Mouse (Mus musculus): ENCODE measurements around the gene Osbpl7. TPM values are rescaled to one million over a fixed set of nuclear protein-coding genes. Genes with fewer than 3 reads are reported as not detected.

Gene Osbpl7
- total and polyA plus RNA-seq, 2 experiments from 2014 or later = 12.5 to 14.6 TPM

DNA sequence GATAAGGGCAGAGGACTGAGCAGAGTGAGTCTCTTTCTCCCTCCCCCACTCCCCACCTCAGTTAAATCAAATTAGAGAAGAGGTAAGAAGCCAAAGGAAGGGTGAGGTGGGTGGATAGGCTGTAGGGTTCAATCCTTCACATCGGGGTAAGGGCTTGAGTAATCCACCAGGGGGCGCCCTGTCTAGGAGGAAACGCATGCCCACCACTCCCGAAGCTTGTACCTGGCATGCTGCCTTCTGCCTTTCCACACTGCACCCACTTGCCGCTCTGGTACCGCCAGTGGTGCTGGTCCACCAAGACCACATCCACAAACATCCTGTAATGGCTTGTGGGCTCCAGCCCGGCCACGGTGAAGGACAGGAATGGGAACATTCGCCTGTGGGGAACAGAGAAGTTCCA, 51.3 kb downstream of the Osbpl7 start:
- Histone ChIP-seq H3K4me2 (ENCODE audit: low read depth, low read length) (no peak overlapping the region), H3K27me3 (ENCODE audit: insufficient read depth, low read length) (peaks cover 5% of the 10 kb centered on the region; the same call in 1 of the 2 replicates), H3K27ac (no peak overlapping the region), H3K36me3 (ENCODE audit: insufficient read depth, low read length) (no peaks in the 10 kb centered on the region), H3K9ac (replicated peaks; ENCODE audit: low read length) (no peak overlapping the region), H3K9me3 (ENCODE audit: low read length) (no peaks in the 10 kb centered on the region), H3K4me3 (ENCODE audit: low read length) (no peak overlapping the region), H3K4me1 (ENCODE audit: insufficient read depth, low read length) (no peaks in the 10 kb centered on the region)
- peak; percentile 76 for TF ChIP-seq CTCF (IDR thresholded peaks at IDR 0.05; ENCODE audit: low read depth)
- DNase-seq (ENCODE audit: low spot score) (peak; percentile 75), ATAC-seq (no peak)
- 15% methylated on average over 9 of the region's 9 CpGs for WGBS

DNA sequence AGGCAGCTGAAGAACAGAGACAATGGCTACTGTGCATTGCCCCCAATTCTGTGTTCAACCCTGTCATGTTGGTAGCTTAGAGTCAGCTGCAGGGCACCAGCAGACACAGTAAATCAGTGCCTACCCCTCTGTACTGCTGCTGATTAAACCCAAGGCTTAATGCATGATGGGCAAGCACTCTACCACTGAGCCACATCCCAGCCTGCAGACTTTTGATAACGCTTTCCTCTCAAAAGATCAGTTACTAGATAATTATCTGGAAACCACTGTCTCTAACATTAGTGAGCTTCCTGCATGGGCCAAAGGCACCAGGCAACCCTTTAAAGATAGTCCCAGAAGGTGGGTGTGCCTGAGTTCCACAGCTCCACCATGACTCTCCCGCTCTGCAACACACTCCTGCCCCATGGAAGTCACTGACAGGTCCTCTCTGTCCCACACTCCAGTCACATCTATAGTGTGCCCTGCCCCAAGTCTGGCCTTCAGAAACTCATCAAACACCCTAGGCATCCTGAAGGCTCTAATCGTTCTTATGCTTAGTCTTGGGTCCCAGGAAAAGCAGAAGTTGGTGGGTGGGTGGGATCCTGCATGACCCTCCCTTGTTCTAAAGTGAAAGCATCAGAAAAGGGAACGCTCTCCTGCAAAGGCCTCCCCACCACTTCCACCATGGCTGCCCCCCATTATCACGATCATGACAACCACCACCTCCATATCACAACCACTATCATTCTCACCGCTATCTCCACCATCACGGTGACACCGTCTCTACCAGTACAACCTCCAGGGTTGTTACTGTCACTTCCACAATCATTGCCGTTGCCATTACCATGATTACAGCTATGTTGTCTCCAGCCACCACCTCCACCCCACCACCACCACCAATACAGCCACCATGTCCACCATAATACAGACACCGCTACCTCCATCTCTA, 53.0 kb downstream of the Osbpl7 start:
- Histone ChIP-seq H3K9ac (replicated peaks; ENCODE audit: low read length) (no peak overlapping the region), H3K27me3 (ENCODE audit: insufficient read depth, low read length) (peaks cover 5% of the 10 kb centered on the region; the same call in 1 of the 2 replicates), H3K4me1 (ENCODE audit: insufficient read depth, low read length) (no peaks in the 10 kb centered on the region), H3K36me3 (ENCODE audit: insufficient read depth, low read length) (no peaks in the 10 kb centered on the region), H3K27ac (no peak overlapping the region), H3K9me3 (ENCODE audit: low read length) (no peaks in the 10 kb centered on the region), H3K4me3 (ENCODE audit: low read length) (no peak overlapping the region), H3K4me2 (ENCODE audit: low read depth, low read length) (no peak overlapping the region)
- no peak for TF ChIP-seq CTCF (IDR thresholded peaks at IDR 0.05; ENCODE audit: low read depth)
- DNase-seq (ENCODE audit: low spot score) (no peak), ATAC-seq (no peak)
- WGBS = 93% methylated on average over 10 of the region's 10 CpGs

DNA sequence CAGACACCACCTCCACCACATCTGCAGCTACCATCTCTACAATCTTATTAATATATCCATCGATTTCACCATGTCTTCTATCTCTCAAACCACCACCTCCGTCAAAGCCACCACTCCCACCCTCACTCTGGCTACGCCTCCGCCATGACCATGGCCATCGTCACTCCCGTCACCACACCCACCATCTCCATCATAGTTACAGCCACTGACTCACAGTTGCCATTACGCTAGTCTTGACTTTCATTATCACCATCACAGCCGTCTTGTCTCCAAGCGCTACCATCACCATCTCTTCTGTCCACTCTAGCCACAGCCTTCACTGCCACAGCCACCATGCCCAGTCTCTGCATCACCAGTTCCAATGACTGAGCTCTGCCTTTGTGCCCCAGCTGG, 53.7 kb downstream of the Osbpl7 start:
- Histone ChIP-seq H3K4me1 (ENCODE audit: insufficient read depth, low read length) (no peaks in the 10 kb centered on the region), H3K4me3 (ENCODE audit: low read length) (no peak overlapping the region), H3K27ac (no peak overlapping the region), H3K9me3 (ENCODE audit: low read length) (no peaks in the 10 kb centered on the region), H3K4me2 (ENCODE audit: low read depth, low read length) (no peak overlapping the region), H3K27me3 (ENCODE audit: insufficient read depth, low read length) (peaks cover under 1% of the 10 kb centered on the region; the same call in 1 of the 2 replicates), H3K9ac (replicated peaks; ENCODE audit: low read length) (no peak overlapping the region), H3K36me3 (ENCODE audit: insufficient read depth, low read length) (no peaks in the 10 kb centered on the region)
- DNase-seq (ENCODE audit: low spot score) (no peak), ATAC-seq (no peak)
- 94% methylated on average over 9 of the region's 9 CpGs for WGBS
- TF ChIP-seq CTCF (IDR thresholded peaks at IDR 0.05; ENCODE audit: low read depth) = no peak

DNA sequence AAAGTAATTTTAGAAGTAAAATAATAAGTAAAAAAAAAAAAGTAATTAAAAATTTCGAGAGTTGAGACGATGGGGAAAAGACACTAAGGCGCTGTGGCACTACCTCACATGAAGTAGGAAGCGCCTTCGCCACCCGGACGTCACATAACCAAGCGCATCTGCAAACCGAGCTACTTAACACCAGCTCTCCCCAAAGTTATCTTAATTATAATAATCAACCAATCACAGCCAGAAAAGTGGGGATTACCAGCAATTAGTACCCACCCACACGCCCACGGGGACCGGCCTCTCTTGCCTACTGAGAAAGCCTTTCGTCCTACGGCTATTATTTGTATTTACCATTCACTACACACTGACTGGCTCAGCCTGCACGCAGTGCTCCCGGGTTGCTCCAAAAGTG, 58.5 kb downstream of the Osbpl7 start:
- Histone ChIP-seq H3K27ac (no peak overlapping the region), H3K9ac (replicated peaks; ENCODE audit: low read length) (no peak overlapping the region), H3K4me2 (ENCODE audit: low read depth, low read length) (no peak overlapping the region), H3K4me1 (ENCODE audit: insufficient read depth, low read length) (no peaks in the 10 kb centered on the region), H3K27me3 (ENCODE audit: insufficient read depth, low read length) (peaks cover 15% of the 10 kb centered on the region; the same call in 1 of the 2 replicates), H3K36me3 (ENCODE audit: insufficient read depth, low read length) (no peaks in the 10 kb centered on the region), H3K4me3 (ENCODE audit: low read length) (no peak overlapping the region), H3K9me3 (ENCODE audit: low read length) (no peaks in the 10 kb centered on the region)
- no peak for ATAC-seq
- WGBS = 80% methylated on average over 16 of the region's 16 CpGs
- DNase-seq (ENCODE audit: low spot score) = no peak
- no peak for TF ChIP-seq CTCF (IDR thresholded peaks at IDR 0.05; ENCODE audit: low read depth)

DNA sequence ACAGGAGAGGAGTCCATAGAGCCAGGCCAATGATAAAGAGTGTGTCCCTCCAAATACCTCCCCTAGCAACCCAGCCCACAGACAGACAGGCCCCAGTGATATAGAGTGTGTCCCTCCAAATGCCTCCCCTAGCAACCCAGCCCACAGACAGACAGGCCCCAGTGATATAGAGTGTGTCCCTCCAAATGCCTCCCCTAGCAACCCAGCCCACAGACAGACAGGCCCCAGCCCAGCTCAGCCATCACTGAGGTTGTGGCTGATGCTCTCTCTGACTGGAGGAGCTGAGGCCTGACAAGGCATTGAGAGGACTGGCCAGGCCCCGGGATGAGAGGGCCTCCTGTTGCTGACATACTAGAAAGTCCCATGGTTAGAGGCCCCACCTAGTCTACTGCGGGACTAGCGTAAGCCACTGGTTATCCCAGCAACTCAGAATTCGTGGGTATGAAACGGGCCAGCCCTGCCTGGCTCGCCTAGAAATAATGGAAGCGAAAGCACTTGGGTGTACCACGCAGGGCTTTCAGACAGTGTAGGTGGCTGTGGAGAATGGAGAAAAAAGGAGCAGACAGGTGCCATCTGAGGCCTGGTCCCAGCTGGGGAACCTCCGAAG, 62.2 kb downstream of the Osbpl7 start:
- no peaks in the 10 kb centered on the region for H3K9me3 ChIP-seq (ENCODE audit: low read length)
- DNase-seq (ENCODE audit: low spot score) = no peak
- peaks cover 39% of the 10 kb centered on the region for H3K27me3 ChIP-seq (ENCODE audit: insufficient read depth, low read length)
- H3K4me1 ChIP-seq (ENCODE audit: insufficient read depth, low read length) = peaks cover 5% of the 10 kb centered on the region; the same call in 1 of the 2 replicates
- H3K36me3 ChIP-seq (ENCODE audit: insufficient read depth, low read length) = no peaks in the 10 kb centered on the region
- ATAC-seq = no peak
- H3K9ac ChIP-seq (replicated peaks; ENCODE audit: low read length) = no peak overlapping the region
- H3K4me2 ChIP-seq (ENCODE audit: low read depth, low read length) = no peak overlapping the region
- no peak overlapping the region for H3K4me3 ChIP-seq (ENCODE audit: low read length)
- WGBS = 82% methylated on average over 9 of the region's 9 CpGs
- no peak overlapping the region for H3K27ac ChIP-seq
- TF ChIP-seq CTCF (IDR thresholded peaks at IDR 0.05; ENCODE audit: low read depth) = no peak

DNA sequence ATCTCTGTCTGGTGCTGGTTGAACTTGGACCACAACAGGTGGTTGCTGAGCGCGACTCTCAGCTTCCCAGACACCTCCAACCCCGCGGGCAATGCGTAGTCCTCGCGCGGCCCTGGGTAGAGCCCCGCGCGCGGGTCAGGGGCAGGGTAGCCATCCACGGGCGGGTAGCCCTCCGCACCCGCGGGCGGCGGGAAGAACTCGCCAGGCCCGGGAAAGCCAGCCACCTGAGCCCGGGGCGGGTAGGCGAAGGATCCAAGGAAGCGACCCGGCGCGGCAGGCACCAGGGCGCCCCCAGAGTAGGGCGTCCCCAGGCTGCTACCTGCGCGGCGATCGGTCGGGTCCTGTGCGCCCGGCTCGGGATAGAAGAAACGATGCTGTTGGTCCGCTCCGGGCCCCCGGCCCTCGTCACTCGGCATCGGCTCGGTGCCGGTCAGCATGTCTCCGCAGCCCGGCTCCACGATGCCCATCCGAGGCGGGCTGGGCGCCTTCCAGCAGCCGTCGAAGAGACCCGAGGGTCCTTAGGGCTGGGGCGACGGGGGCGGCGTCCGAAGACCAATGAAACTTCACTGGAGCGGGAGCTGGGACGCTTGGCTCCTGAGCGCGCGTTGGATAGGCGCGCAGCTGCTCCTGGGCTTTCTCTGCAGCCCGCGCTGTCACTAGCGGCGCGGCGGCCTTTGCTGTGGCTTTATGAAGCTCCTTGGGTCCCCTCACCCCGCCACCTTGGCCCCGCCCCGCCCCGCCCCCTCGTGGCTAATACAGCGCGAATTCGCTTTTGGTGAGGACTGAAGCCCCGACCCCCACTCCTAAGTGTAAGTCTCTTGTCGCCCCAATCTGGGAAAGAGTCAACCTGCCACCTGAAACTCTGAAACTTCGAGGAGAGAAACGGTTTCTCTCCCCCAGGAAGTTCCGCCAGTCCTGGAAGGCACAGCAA, 64.5 kb downstream of the Osbpl7 start, which contains the start of gene Tbx21:
Tbx21 (minus strand) TSS at position 661 of the 931 bp plus-strand sequence.
- H3K9ac ChIP-seq (replicated peaks; ENCODE audit: low read length) = 0 out of 2 replicates have a peak within 1 kb of the TSS, but pooled peaks have one; percentile 17
- 0 out of 2 replicates have a peak, but pooled peaks have one; percentile 27 for ATAC-seq
- H3K27ac ChIP-seq = no peak within 1 kb of the TSS
- peaks cover 5% of the 10 kb centered on the region; the same call in 1 of the 2 replicates for H3K4me1 ChIP-seq (ENCODE audit: insufficient read depth, low read length)
- H3K4me3 ChIP-seq (ENCODE audit: low read length) = peak within 1 kb of the TSS; percentile 36
- 1% methylated on average over 86 of the region's 87 CpGs for WGBS
- peak within 1 kb of the TSS; percentile 57 for H3K4me2 ChIP-seq (ENCODE audit: low read depth, low read length)
- TF ChIP-seq CTCF (IDR thresholded peaks at IDR 0.05; ENCODE audit: low read depth) = no peak
- H3K9me3 ChIP-seq (ENCODE audit: low read length) = no peaks in the 10 kb centered on the region
- no peaks in the 10 kb centered on the region for H3K36me3 ChIP-seq (ENCODE audit: insufficient read depth, low read length)
- H3K27me3 ChIP-seq (ENCODE audit: insufficient read depth, low read length) = peaks cover 39% of the 10 kb centered on the region
- DNase-seq (ENCODE audit: low spot score) = no peak
